Mouse (Mus musculus): ENCODE data around the gene Chmp4b. TPM values are rescaled to one million over a fixed set of nuclear protein-coding genes. Genes with fewer than 3 reads are reported as not detected.

The Chmp4b gene
- total and polyA plus RNA-seq, 2 experiments = 37.6 to 57.7 TPM

- Histone ChIP-seq H3K27ac (replicated peaks; ENCODE audit: insufficient read depth, low read depth, low read length) (peak overlapping the region; percentile 3), H3K36me3 (ENCODE audit: control insufficient read depth, insufficient read depth, low read length) (no peaks in the 10 kb centered on the region), H3K9ac (ENCODE audit: low read depth, low read length) (no peak overlapping the region), H3K27me3 (ENCODE audit: control insufficient read depth, insufficient read depth, low read length) (no peaks in the 10 kb centered on the region), H3K4me3 (ENCODE audit: insufficient read depth, low read depth, low read length) (no peak overlapping the region), H3K79me2 (ENCODE audit: control insufficient read depth, insufficient read depth, low read length) (no peaks in the 10 kb centered on the region), H3K4me1 (ENCODE audit: control insufficient read depth, insufficient read depth, low read length) (peaks cover 26% of the 10 kb centered on the region)
- TF ChIP-seq POLR2A (IDR thresholded peaks at IDR 0.05; ENCODE audit: extremely low read depth, insufficient read depth, low read length) = no peak
- no peak for TF ChIP-seq CTCF (IDR thresholded peaks at IDR 0.05; ENCODE audit: low read depth, low read length)
- 15% methylated on average over 10 of the region's 10 CpGs for WGBS
- DNase-seq (ENCODE audit: extremely low read depth, low read depth, low spot score) = peak; percentile 89
Observed at GRCm38 (mm10) chr2:154609050-154609767, 42.3 kb upstream of the Chmp4b start.

GRCm38 (mm10) chr2:154613118-154614115 lies 38.1 kb upstream of the Chmp4b start, which contains the start of the genes Zfp341 and 4930519P11Rik:
Gene Zfp341 (plus strand): TSS chr2:154613297.
Gene 4930519P11Rik (minus strand): TSS chr2:154613437.
- H3K4me3 ChIP-seq (ENCODE audit: insufficient read depth, low read depth, low read length) = peak within 1 kb of the TSS; percentile 69
- DNase-seq (ENCODE audit: extremely low read depth, low read depth, low spot score) = peak; percentile 83
- no peaks in the 10 kb centered on the region for H3K36me3 ChIP-seq (ENCODE audit: control insufficient read depth, insufficient read depth, low read length)
- under 1% methylated on average over 98 of the region's 98 CpGs for WGBS
- TF ChIP-seq CTCF (IDR thresholded peaks at IDR 0.05; ENCODE audit: low read depth, low read length) (peak; percentile 82), POLR2A (IDR thresholded peaks at IDR 0.05; ENCODE audit: extremely low read depth, insufficient read depth, low read length) (peak; percentile 65; the same call in 1 of the 2 replicates)
- peaks cover 17% of the 10 kb centered on the region for H3K4me1 ChIP-seq (ENCODE audit: control insufficient read depth, insufficient read depth, low read length)
- H3K27me3 ChIP-seq (ENCODE audit: control insufficient read depth, insufficient read depth, low read length) = no peaks in the 10 kb centered on the region
- peak within 1 kb of the TSS; percentile 81 for H3K9ac ChIP-seq (ENCODE audit: low read depth, low read length)
- peak within 1 kb of the TSS; percentile 95 for H3K27ac ChIP-seq (replicated peaks; ENCODE audit: insufficient read depth, low read depth, low read length)
- H3K79me2 ChIP-seq (ENCODE audit: control insufficient read depth, insufficient read depth, low read length) = no peaks in the 10 kb centered on the region

GRCm38 (mm10) chr2:154614841-154615576 lies 36.5 kb upstream of the Chmp4b start:
- Histone ChIP-seq H3K27ac (replicated peaks; ENCODE audit: insufficient read depth, low read depth, low read length) (no peak overlapping the region; the same call in 1 of the 2 replicates), H3K36me3 (ENCODE audit: control insufficient read depth, insufficient read depth, low read length) (no peaks in the 10 kb centered on the region), H3K27me3 (ENCODE audit: control insufficient read depth, insufficient read depth, low read length) (no peaks in the 10 kb centered on the region), H3K4me3 (ENCODE audit: insufficient read depth, low read depth, low read length) (no peak overlapping the region), H3K9ac (ENCODE audit: low read depth, low read length) (no peak overlapping the region), H3K4me1 (ENCODE audit: control insufficient read depth, insufficient read depth, low read length) (peaks cover 5% of the 10 kb centered on the region; the same call in 1 of the 2 replicates), H3K79me2 (ENCODE audit: control insufficient read depth, insufficient read depth, low read length) (no peaks in the 10 kb centered on the region)
- DNase-seq (ENCODE audit: extremely low read depth, low read depth, low spot score) = no peak
- no peak for TF ChIP-seq CTCF (IDR thresholded peaks at IDR 0.05; ENCODE audit: low read depth, low read length)
- TF ChIP-seq POLR2A (IDR thresholded peaks at IDR 0.05; ENCODE audit: extremely low read depth, insufficient read depth, low read length) = no peak
- 71% methylated on average over 19 of the region's 19 CpGs for WGBS

GRCm38 (mm10) chr2:154615674-154616073 lies 35.8 kb upstream of the Chmp4b start:
- Histone ChIP-seq H3K4me1 (ENCODE audit: control insufficient read depth, insufficient read depth, low read length) (peaks cover 3% of the 10 kb centered on the region; the same call in 1 of the 2 replicates), H3K4me3 (ENCODE audit: insufficient read depth, low read depth, low read length) (no peak overlapping the region), H3K27ac (replicated peaks; ENCODE audit: insufficient read depth, low read depth, low read length) (no peak overlapping the region; the same call in 1 of the 2 replicates), H3K79me2 (ENCODE audit: control insufficient read depth, insufficient read depth, low read length) (no peaks in the 10 kb centered on the region), H3K27me3 (ENCODE audit: control insufficient read depth, insufficient read depth, low read length) (no peaks in the 10 kb centered on the region), H3K9ac (ENCODE audit: low read depth, low read length) (no peak overlapping the region), H3K36me3 (ENCODE audit: control insufficient read depth, insufficient read depth, low read length) (no peaks in the 10 kb centered on the region)
- WGBS = 75% methylated on average over 5 of the region's 5 CpGs
- no peak for DNase-seq (ENCODE audit: extremely low read depth, low read depth, low spot score)
- TF ChIP-seq POLR2A (IDR thresholded peaks at IDR 0.05; ENCODE audit: extremely low read depth, insufficient read depth, low read length) (no peak), CTCF (IDR thresholded peaks at IDR 0.05; ENCODE audit: low read depth, low read length) (no peak)

- 93% methylated on average over 3 of the region's 3 CpGs for WGBS
- Histone ChIP-seq H3K9ac (ENCODE audit: low read depth, low read length) (no peak overlapping the region), H3K4me1 (ENCODE audit: control insufficient read depth, insufficient read depth, low read length) (peaks cover 3% of the 10 kb centered on the region; the same call in 1 of the 2 replicates), H3K27me3 (ENCODE audit: control insufficient read depth, insufficient read depth, low read length) (no peaks in the 10 kb centered on the region), H3K36me3 (ENCODE audit: control insufficient read depth, insufficient read depth, low read length) (no peaks in the 10 kb centered on the region), H3K79me2 (ENCODE audit: control insufficient read depth, insufficient read depth, low read length) (no peaks in the 10 kb centered on the region), H3K4me3 (ENCODE audit: insufficient read depth, low read depth, low read length) (no peak overlapping the region), H3K27ac (replicated peaks; ENCODE audit: insufficient read depth, low read depth, low read length) (no peak overlapping the region)
- no peak for DNase-seq (ENCODE audit: extremely low read depth, low read depth, low spot score)
- TF ChIP-seq POLR2A (IDR thresholded peaks at IDR 0.05; ENCODE audit: extremely low read depth, insufficient read depth, low read length) (no peak), CTCF (IDR thresholded peaks at IDR 0.05; ENCODE audit: low read depth, low read length) (no peak)
Observed at GRCm38 (mm10) chr2:154617061-154617460, 34.4 kb upstream of the Chmp4b start.

Data from liver, adult 2 months (tissue).